Mouse (Mus musculus): ENCODE measurements around the gene Gm20388. TPM values are rescaled to one million over a fixed set of nuclear protein-coding genes. Genes with fewer than 3 reads are reported as not detected.

Gene Gm20388
- polyA plus RNA-seq, 1 experiment from 2014 or later: 5.3 TPM

DNA sequence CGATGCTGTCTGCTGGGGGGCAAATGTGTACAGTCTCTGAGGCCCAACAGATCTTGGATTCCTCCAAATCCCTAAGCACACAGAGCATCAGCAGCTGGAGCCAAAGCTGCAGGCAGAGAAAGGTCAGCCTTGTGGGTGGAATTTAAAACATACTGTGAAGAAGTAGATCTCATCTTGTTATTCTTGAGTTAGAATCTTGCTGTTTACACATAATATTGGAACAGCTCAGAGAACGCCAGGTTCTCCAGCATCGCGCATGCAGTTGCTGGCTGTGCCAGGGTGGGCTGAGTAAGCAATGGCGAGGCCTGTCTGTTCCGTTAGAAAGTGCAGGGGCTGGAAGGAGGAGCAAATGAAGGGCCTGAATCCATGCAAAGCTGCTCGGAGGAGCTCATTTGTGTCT, 3235.7 kb downstream of the Gm20388 start:
- Histone ChIP-seq H3K27ac (ENCODE audit: low read depth, low read length) (no peak overlapping the region), H3K4me3 (ENCODE audit: low read depth, low read length) (no peak overlapping the region), H3K9me3 (ENCODE audit: control insufficient read depth, low read length) (no peaks in the 10 kb centered on the region), H3K4me2 (no peak overlapping the region), H3K4me1 (replicated peaks; ENCODE audit: control insufficient read depth, insufficient read depth, low read length) (no peaks in the 10 kb centered on the region), H3K9ac (ENCODE audit: low read depth, low read length) (no peak overlapping the region), H3K27me3 (replicated peaks; ENCODE audit: control insufficient read depth, insufficient read depth, low read length) (no peaks in the 10 kb centered on the region), H3K36me3 (ENCODE audit: control insufficient read depth, insufficient read depth, low read length) (no peaks in the 10 kb centered on the region)
- ATAC-seq (replicated peaks; ENCODE audit: low FRiP score) (no peak), DNase-seq (ENCODE audit: low spot score) (no peak)
- 83% methylated on average over 7 of the region's 7 CpGs for WGBS

- no peaks in the 10 kb centered on the region for H3K9me3 ChIP-seq (ENCODE audit: control insufficient read depth, low read length)
- no peak for DNase-seq (ENCODE audit: low spot score)
- peaks cover 3% of the 10 kb centered on the region for H3K4me1 ChIP-seq (replicated peaks; ENCODE audit: control insufficient read depth, insufficient read depth, low read length)
- ATAC-seq (replicated peaks; ENCODE audit: low FRiP score): no peak
- no peak overlapping the region for H3K4me3 ChIP-seq (ENCODE audit: low read depth, low read length)
- no peaks in the 10 kb centered on the region for H3K36me3 ChIP-seq (ENCODE audit: control insufficient read depth, insufficient read depth, low read length)
- no peak overlapping the region for H3K27ac ChIP-seq (ENCODE audit: low read depth, low read length)
- no peak overlapping the region for H3K4me2 ChIP-seq
- WGBS: 53% methylated on average over 9 of the region's 9 CpGs
- no peaks in the 10 kb centered on the region for H3K27me3 ChIP-seq (replicated peaks; ENCODE audit: control insufficient read depth, insufficient read depth, low read length)
- no peak overlapping the region for H3K9ac ChIP-seq (ENCODE audit: low read depth, low read length)
Observed at GRCm38 (mm10) chr8:123150737-123151171, 3240.1 kb downstream of the Gm20388 start.

DNA sequence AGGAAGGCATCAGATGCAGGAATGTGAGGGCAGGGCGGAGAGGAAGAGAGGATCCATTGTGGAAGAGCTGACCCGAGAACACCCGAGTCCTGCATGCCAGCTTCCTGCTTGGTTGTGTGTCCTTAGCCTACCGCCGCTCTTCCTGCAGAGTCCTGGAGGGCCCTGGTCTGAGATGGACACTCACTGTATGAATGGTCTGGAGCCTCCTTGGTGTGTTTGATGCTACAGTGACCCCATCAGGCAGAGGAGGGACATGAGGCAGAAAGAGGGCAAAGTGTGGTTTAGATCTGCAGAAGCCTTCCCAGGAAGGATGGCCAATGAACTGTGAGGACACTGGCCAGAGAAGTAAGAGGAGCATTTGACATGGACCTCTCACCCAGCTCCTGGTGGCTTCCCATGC, 3244.5 kb downstream of the Gm20388 start:
- no peaks in the 10 kb centered on the region for H3K9me3 ChIP-seq (ENCODE audit: control insufficient read depth, low read length)
- H3K27ac ChIP-seq (ENCODE audit: low read depth, low read length): no peak overlapping the region
- ATAC-seq (replicated peaks; ENCODE audit: low FRiP score): no peak
- H3K4me1 ChIP-seq (replicated peaks; ENCODE audit: control insufficient read depth, insufficient read depth, low read length): peaks cover 31% of the 10 kb centered on the region
- no peaks in the 10 kb centered on the region for H3K36me3 ChIP-seq (ENCODE audit: control insufficient read depth, insufficient read depth, low read length)
- H3K4me2 ChIP-seq: no peak overlapping the region
- DNase-seq (ENCODE audit: low spot score): no peak
- H3K9ac ChIP-seq (ENCODE audit: low read depth, low read length): no peak overlapping the region
- H3K27me3 ChIP-seq (replicated peaks; ENCODE audit: control insufficient read depth, insufficient read depth, low read length): no peaks in the 10 kb centered on the region
- 70% methylated on average over 5 of the region's 5 CpGs for WGBS
- no peak overlapping the region for H3K4me3 ChIP-seq (ENCODE audit: low read depth, low read length)

- 47% methylated on average over 9 of the region's 9 CpGs for WGBS
- H3K4me2 ChIP-seq: peak overlapping the region; percentile 24
- ATAC-seq (replicated peaks; ENCODE audit: low FRiP score) (peak; percentile 92), DNase-seq (ENCODE audit: low spot score) (no peak)
- H3K27me3 ChIP-seq (replicated peaks; ENCODE audit: control insufficient read depth, insufficient read depth, low read length): no peaks in the 10 kb centered on the region
- no peaks in the 10 kb centered on the region for H3K36me3 ChIP-seq (ENCODE audit: control insufficient read depth, insufficient read depth, low read length)
- peaks cover 31% of the 10 kb centered on the region for H3K4me1 ChIP-seq (replicated peaks; ENCODE audit: control insufficient read depth, insufficient read depth, low read length)
- no peak overlapping the region for H3K4me3 ChIP-seq (ENCODE audit: low read depth, low read length)
- H3K27ac ChIP-seq (ENCODE audit: low read depth, low read length): no peak overlapping the region
- H3K9ac ChIP-seq (ENCODE audit: low read depth, low read length): 0 out of 2 replicates have a peak overlapping the region, but pooled peaks have one; percentile 3
- H3K9me3 ChIP-seq (ENCODE audit: control insufficient read depth, low read length): no peaks in the 10 kb centered on the region
Observed at GRCm38 (mm10) chr8:123156070-123156773, 3245.6 kb downstream of the Gm20388 start.

GRCm38 (mm10) chr8:123157888-123158465, 3247.3 kb downstream of the Gm20388 start, which contains the start of gene Sult5a1:
Gene Sult5a1, minus strand, starts transcription at chr8:123158315.
- Histone ChIP-seq H3K27me3 (replicated peaks; ENCODE audit: control insufficient read depth, insufficient read depth, low read length) (no peaks in the 10 kb centered on the region), H3K4me1 (replicated peaks; ENCODE audit: control insufficient read depth, insufficient read depth, low read length) (peaks cover 31% of the 10 kb centered on the region), H3K9me3 (ENCODE audit: control insufficient read depth, low read length) (no peaks in the 10 kb centered on the region), H3K4me3 (ENCODE audit: low read depth, low read length) (peak within 1 kb of the TSS; percentile 11; the same call in 1 of the 2 replicates), H3K27ac (ENCODE audit: low read depth, low read length) (no peak within 1 kb of the TSS), H3K4me2 (peak within 1 kb of the TSS; percentile 45), H3K36me3 (ENCODE audit: control insufficient read depth, insufficient read depth, low read length) (no peaks in the 10 kb centered on the region), H3K9ac (ENCODE audit: low read depth, low read length) (no peak within 1 kb of the TSS)
- 29% methylated on average over 13 of the region's 13 CpGs for WGBS
- DNase-seq (ENCODE audit: low spot score): no peak
- no peak for ATAC-seq (replicated peaks; ENCODE audit: low FRiP score)

GRCm38 (mm10) chr8:123181391-123181790, 3270.8 kb downstream of the Gm20388 start:
- Histone ChIP-seq H3K36me3 (ENCODE audit: control insufficient read depth, insufficient read depth, low read length) (no peaks in the 10 kb centered on the region), H3K4me2 (no peak overlapping the region), H3K9ac (ENCODE audit: low read depth, low read length) (no peak overlapping the region), H3K27me3 (replicated peaks; ENCODE audit: control insufficient read depth, insufficient read depth, low read length) (0 out of 2 replicates have a peak, but pooled peaks cover 6% of the 10 kb centered on the region), H3K4me1 (replicated peaks; ENCODE audit: control insufficient read depth, insufficient read depth, low read length) (peaks cover 2% of the 10 kb centered on the region; the same call in 1 of the 2 replicates), H3K9me3 (ENCODE audit: control insufficient read depth, low read length) (peaks cover 4% of the 10 kb centered on the region), H3K27ac (ENCODE audit: low read depth, low read length) (no peak overlapping the region), H3K4me3 (ENCODE audit: low read depth, low read length) (no peak overlapping the region)
- 65% methylated on average over 3 of the region's 3 CpGs for WGBS
- no peak for DNase-seq (ENCODE audit: low spot score)
- ATAC-seq (replicated peaks; ENCODE audit: low FRiP score): no peak

DNA sequence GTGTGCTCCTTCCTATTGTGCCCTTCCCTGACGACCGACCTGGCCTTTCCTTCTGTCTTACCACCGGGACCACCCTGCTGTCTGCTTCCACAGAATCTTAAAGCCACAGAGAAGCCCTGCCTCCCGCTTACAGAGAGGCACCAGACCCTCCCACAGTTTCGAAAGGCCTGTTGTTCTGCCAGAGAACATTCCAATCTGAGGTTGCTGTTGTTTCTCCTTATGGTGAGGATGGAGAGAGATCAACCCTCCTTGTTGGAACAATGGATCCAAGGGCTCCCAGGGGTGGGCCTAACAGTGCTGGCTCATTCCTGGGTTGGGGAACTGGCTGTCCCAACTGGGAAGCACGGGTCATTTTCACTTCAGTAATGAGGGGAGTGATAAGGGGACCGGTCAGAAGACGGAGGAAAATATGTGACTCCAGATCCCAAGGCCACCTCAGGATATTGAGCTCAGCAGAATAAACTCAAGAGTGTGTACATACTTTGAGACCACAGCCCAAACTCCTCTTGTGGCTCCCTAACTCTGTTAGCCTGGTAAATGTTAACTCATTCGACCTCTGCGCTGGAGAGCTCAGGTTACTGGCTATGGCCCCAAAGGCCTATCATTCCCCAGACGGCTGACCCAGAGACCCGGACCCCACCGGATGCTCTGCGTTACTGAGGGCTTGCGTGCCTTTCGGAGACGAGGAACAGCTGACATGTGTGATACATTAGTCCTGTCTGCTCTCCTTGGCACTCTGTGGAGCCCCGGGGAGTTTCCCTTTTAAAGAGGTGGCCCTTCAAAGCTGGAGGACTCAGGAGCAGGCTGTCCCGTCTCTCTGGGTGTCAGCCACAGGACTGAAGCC, 3275.1 kb downstream of the Gm20388 start, which contains the start of gene Dpep1:
Gene Dpep1, plus strand, starts transcription at position 677 of the 844 bp plus-strand sequence.
- 38% methylated on average over 19 of the region's 19 CpGs for WGBS
- Histone ChIP-seq H3K9ac (ENCODE audit: low read depth, low read length) (no peak within 1 kb of the TSS), H3K4me2 (no peak within 1 kb of the TSS), H3K9me3 (ENCODE audit: control insufficient read depth, low read length) (no peaks in the 10 kb centered on the region), H3K27ac (ENCODE audit: low read depth, low read length) (no peak within 1 kb of the TSS), H3K27me3 (replicated peaks; ENCODE audit: control insufficient read depth, insufficient read depth, low read length) (0 out of 2 replicates have a peak, but pooled peaks cover 6% of the 10 kb centered on the region), H3K4me1 (replicated peaks; ENCODE audit: control insufficient read depth, insufficient read depth, low read length) (peaks cover 10% of the 10 kb centered on the region; the same call in 1 of the 2 replicates), H3K36me3 (ENCODE audit: control insufficient read depth, insufficient read depth, low read length) (no peaks in the 10 kb centered on the region), H3K4me3 (ENCODE audit: low read depth, low read length) (no peak within 1 kb of the TSS)
- DNase-seq (ENCODE audit: low spot score): no peak
- no peak for ATAC-seq (replicated peaks; ENCODE audit: low FRiP score)

- Histone ChIP-seq H3K36me3 (ENCODE audit: control insufficient read depth, insufficient read depth, low read length) (no peaks in the 10 kb centered on the region), H3K27ac (ENCODE audit: low read depth, low read length) (no peak overlapping the region), H3K4me3 (ENCODE audit: low read depth, low read length) (no peak overlapping the region), H3K27me3 (replicated peaks; ENCODE audit: control insufficient read depth, insufficient read depth, low read length) (0 out of 2 replicates have a peak, but pooled peaks cover 6% of the 10 kb centered on the region), H3K9me3 (ENCODE audit: control insufficient read depth, low read length) (no peaks in the 10 kb centered on the region), H3K4me2 (no peak overlapping the region), H3K9ac (ENCODE audit: low read depth, low read length) (no peak overlapping the region), H3K4me1 (replicated peaks; ENCODE audit: control insufficient read depth, insufficient read depth, low read length) (peaks cover 13% of the 10 kb centered on the region)
- 78% methylated on average over 2 of the region's 2 CpGs for WGBS
- no peak for ATAC-seq (replicated peaks; ENCODE audit: low FRiP score)
- DNase-seq (ENCODE audit: low spot score): no peak
Observed at GRCm38 (mm10) chr8:123188006-123188405, 3277.4 kb downstream of the Gm20388 start.
